ENCODE assay signal across 20 mouse cellular contexts in genomic region chr9:5424236-5424635, GRCm38 (mm10).
"Had no signal": no experiment of that assay in that cellular context is flagged by ENCODE, and none has a peak within 500 bp of the region (broad histone marks: within the 10 kb centered on the region; RNA-seq: fewer than 3 reads in every experiment).

No protein-coding gene starts in this region.

- H3K4me1 ChIP-seq: heart, embryonic 13.5 days; heart, embryonic 15.5 days; hindbrain, embryonic 13.5 days; kidney, embryonic 15.5 days; limb, embryonic 13.5 days; limb, embryonic 15.5 days; liver, embryonic 12.5 days had no signal

- DNase-seq: gastrocnemius, postnatal 14 days; gastrocnemius, postnatal 36 days; heart, adult 11 months; heart, adult 2 months; heart, postnatal 14 days; heart, postnatal 36 days; kidney, adult 11 months; kidney, adult 2 months; kidney, adult 9 months; kidney, postnatal 14 days; kidney, postnatal 36 days; layer of hippocampus, adult 9-11 months; layer of hippocampus, postnatal 36 days had no signal

- H3K4me3 ChIP-seq: heart, adult 2 months; heart, embryonic 13.5 days; heart, embryonic 15.5 days; hindbrain, embryonic 13.5 days; kidney, embryonic 15.5 days; limb, embryonic 13.5 days; limb, embryonic 15.5 days; liver, embryonic 12.5 days had no signal
